In the genomic region with DNA sequence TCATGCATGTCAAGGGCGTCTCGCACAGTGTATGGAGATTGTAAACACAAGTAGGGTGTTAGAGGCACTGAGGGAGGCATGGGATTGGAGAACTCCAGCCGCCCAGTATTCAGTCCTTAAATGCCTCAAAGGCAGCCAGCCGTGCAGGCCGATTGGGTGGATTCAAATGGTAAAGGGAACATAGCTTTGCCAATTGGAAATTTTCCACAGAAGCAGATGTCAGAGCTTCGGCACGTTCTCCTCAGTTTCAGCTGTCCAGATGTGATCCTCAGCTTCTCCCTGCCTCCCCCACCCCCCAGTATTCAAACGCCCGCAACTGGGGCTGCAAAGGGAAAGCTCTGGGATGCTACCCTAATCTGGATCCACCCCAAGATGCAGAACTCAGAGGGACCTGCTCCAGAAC, we compare ENCODE assay signal across 10 mouse cellular contexts. TPM values are rescaled to one million over a fixed set of nuclear protein-coding genes. Genes with fewer than 3 reads are reported as not detected.
A peak's percentile ranks its signal among the peaks of the same experiment; 100 is the strongest.
DNase-seq lines count a peak whose midpoint lies in the region; ATAC-seq and TF ChIP-seq lines count a peak whose summit lies in the region.
"Had no signal": no experiment of that assay in that cellular context is flagged by ENCODE, and none has a peak within 500 bp of the region (broad histone marks: within the 10 kb centered on the region; RNA-seq: fewer than 3 reads in every experiment).

No protein-coding gene starts in this region.

- no peaks in the 10 kb centered on the region for H3K27me3 ChIP-seq in limb, embryonic 12.5 days
- no peaks in the 10 kb centered on the region for H3K27me3 ChIP-seq in limb, embryonic 10.5 days (ENCODE audit: low read depth, poor library complexity, severe bottlenecking)
- H3K27me3 ChIP-seq in embryonic facial prominence, embryonic 13.5 days = no peaks in the 10 kb centered on the region
- H3K27me3 ChIP-seq in kidney, adult 2 months (replicated peaks; ENCODE audit: control insufficient read depth, insufficient read depth, low read length) = no peaks in the 10 kb centered on the region
- H3K27me3 ChIP-seq: liver, embryonic 13.5 days had no signal

- WGBS in limb, embryonic 12.5 days = 51% methylated on average over 9 of the region's 9 CpGs
- WGBS in limb, embryonic 10.5 days = 67% methylated on average over 9 of the region's 9 CpGs
- WGBS in embryonic facial prominence, embryonic 13.5 days = 14% methylated on average over 9 of the region's 9 CpGs
- 24% methylated on average over 9 of the region's 9 CpGs for WGBS in kidney, adult 2 months

- peaks cover 16% of the 10 kb centered on the region; the same call in 1 of the 2 replicates for H3K4me1 ChIP-seq in limb, embryonic 12.5 days (replicated peaks)
- H3K4me1 ChIP-seq in limb, embryonic 10.5 days = peaks cover 8% of the 10 kb centered on the region; the same call in 1 of the 2 replicates
- peaks cover 26% of the 10 kb centered on the region for H3K4me1 ChIP-seq in embryonic facial prominence, embryonic 13.5 days
- peaks cover 8% of the 10 kb centered on the region; the same call in 1 of the 2 replicates for H3K4me1 ChIP-seq in kidney, adult 2 months (ENCODE audit: control insufficient read depth, insufficient read depth, low read length)

- ATAC-seq in limb, embryonic 12.5 days (ENCODE audit: insufficient number of reproducible peaks, insufficient read depth, low FRiP score, low TSS enrichment, low read depth) = 0 out of 2 replicates have a peak, but pooled peaks have one; percentile 63
- peak; percentile 83 for ATAC-seq in embryonic facial prominence, embryonic 13.5 days (ENCODE audit: insufficient number of reproducible peaks, insufficient read depth, low FRiP score, low TSS enrichment, low read depth)

- no peak for TF ChIP-seq POLR2A in kidney, adult 2 months (IDR thresholded peaks at IDR 0.05; ENCODE audit: low read depth, low read length)

- DNase-seq in limb, embryonic 10.5 days (ENCODE audit: low spot score) = no peak
- DNase-seq in kidney, adult 2 months = peak; percentile 73
- DNase-seq in retina, embryonic 14.5 days (ENCODE audit: low spot score) = peak; percentile 26
- no peak for DNase-seq in embryo, embryonic 9.5 days (ENCODE audit: extremely low spot score)
- no peak for DNase-seq in heart, postnatal 25 days (ENCODE audit: low spot score)
- DNase-seq: liver, embryonic 13.5 days had no signal

- H3K27ac ChIP-seq in limb, embryonic 12.5 days = 0 out of 2 replicates have a peak overlapping the region, but pooled peaks have one; percentile 59
- no peak overlapping the region for H3K27ac ChIP-seq in limb, embryonic 10.5 days
- H3K27ac ChIP-seq in embryonic facial prominence, embryonic 13.5 days = peak overlapping the region; percentile 62; the same call in 1 of the 2 replicates
- H3K27ac ChIP-seq in kidney, adult 2 months (ENCODE audit: insufficient read depth, low read depth, low read length) = peak overlapping the region; percentile 56; the same call in 1 of the 2 replicates
- H3K27ac ChIP-seq: heart, embryonic 10.5 days; liver, embryonic 13.5 days had no signal

- intact Hi-C loops in heart, postnatal 25 days (cut with DNase I) = no loop called here

- no peaks in the 10 kb centered on the region for H3K9me3 ChIP-seq in limb, embryonic 12.5 days
- H3K9me3 ChIP-seq in limb, embryonic 10.5 days (replicated peaks) = no peaks in the 10 kb centered on the region
- H3K9me3 ChIP-seq in embryonic facial prominence, embryonic 13.5 days = no peaks in the 10 kb centered on the region
- H3K9me3 ChIP-seq: heart, embryonic 10.5 days; liver, embryonic 13.5 days had no signal

- no peak for TF ChIP-seq CTCF in kidney, adult 2 months (conservative IDR thresholded peaks at IDR 0.05; ENCODE audit: insufficient read depth, insufficient read length, low read depth, low read length)

- H3K36me3 ChIP-seq in limb, embryonic 12.5 days = no peaks in the 10 kb centered on the region
- H3K36me3 ChIP-seq in limb, embryonic 10.5 days = no peaks in the 10 kb centered on the region
- no peaks in the 10 kb centered on the region for H3K36me3 ChIP-seq in embryonic facial prominence, embryonic 13.5 days
- no peaks in the 10 kb centered on the region for H3K36me3 ChIP-seq in kidney, adult 2 months (ENCODE audit: control insufficient read depth, insufficient read depth, low read length)
- H3K36me3 ChIP-seq: heart, embryonic 10.5 days; liver, embryonic 13.5 days had no signal

- H3K4me2 ChIP-seq in limb, embryonic 12.5 days = no peak overlapping the region
- peak overlapping the region; percentile 33 for H3K4me2 ChIP-seq in embryonic facial prominence, embryonic 13.5 days
- H3K4me2 ChIP-seq: liver, embryonic 13.5 days had no signal

- H3K9ac ChIP-seq in limb, embryonic 12.5 days (replicated peaks) = no peak overlapping the region
- 0 out of 2 replicates have a peak overlapping the region, but pooled peaks have one; percentile 1 for H3K9ac ChIP-seq in embryonic facial prominence, embryonic 13.5 days
- H3K9ac ChIP-seq: liver, embryonic 13.5 days had no signal

- no peak overlapping the region for H3K4me3 ChIP-seq in limb, embryonic 12.5 days (replicated peaks)
- H3K4me3 ChIP-seq in limb, embryonic 10.5 days = no peak overlapping the region
- H3K4me3 ChIP-seq in embryonic facial prominence, embryonic 13.5 days = no peak overlapping the region
- H3K4me3 ChIP-seq in kidney, adult 2 months (ENCODE audit: insufficient read depth, low read depth, low read length) = no peak overlapping the region
- H3K4me3 ChIP-seq: erythroblast, embryonic 14.5 days; heart, embryonic 10.5 days; liver, embryonic 13.5 days had no signal

RNA-seq across cellular contexts. Expression of gene Snx9, which starts 21.3 kb away (rescaled TPM):
- polyA plus RNA-seq in limb, embryonic 12.5 days (2016; fragmentation: Nextera tagmentation; extraction: Ambion mirVana) = 28.9 and 30.6 TPM in 2 replicates
- 18.4 and 19.4 TPM in 2 replicates for polyA plus RNA-seq in limb, embryonic 10.5 days (2016; fragmentation: Nextera tagmentation; extraction: Ambion mirVana)
- 22.9 and 23.4 TPM in 2 replicates for polyA plus RNA-seq in embryonic facial prominence, embryonic 13.5 days (2015; fragmentation: Nextera tagmentation; extraction: Ambion mirVana)
- 55.3 and 56.6 TPM in 2 replicates for polyA plus RNA-seq in kidney, adult 2 months (2012; rRNA removed)
- total RNA-seq in heart, postnatal 25 days (2021) = 10 to 100 TPM; 30.9 to 33.2 TPM

Comparison
In these comparisons a context has a peak if more than half of its experiments do, and no peak if none do; other contexts are left out.
1. DNase-seq: peak in kidney, adult 2 months (single experiment) and retina, embryonic 14.5 days (single experiment); none in limb, embryonic 10.5 days (single experiment), embryo, embryonic 9.5 days (single experiment) and heart, postnatal 25 days (single experiment).